Mouse (Mus musculus) heart, embryonic 10.5 days (tissue): ENCODE measurements around the gene Slc15a4. TPM values are rescaled to one million over a fixed set of nuclear protein-coding genes. Genes with fewer than 3 reads are reported as not detected.

Experiments used
- DNase-seq: peaks from one replicate; pipeline ENCODE4 v3.0.0-alpha.2; 2017; ENCODE audit warnings: low spot score
- H3K27ac ChIP-seq: fragments of 300-500 bp; sonication (generic); 2 replicates; pipeline ENCODE4 v1.5.1; 2016; ENCODE audit warnings: mild to moderate bottlenecking
- H3K27me3 ChIP-seq: fragments of 300-500 bp; sonication (generic); 2 replicates; pipeline ENCODE4 v1.6.1; 2016; ENCODE audit warnings: mild to moderate bottlenecking; ENCODE audit not compliant: poor library complexity, insufficient read depth, severe bottlenecking
- H3K36me3 ChIP-seq: fragments of 300-500 bp; sonication (generic); 2 replicates; pipeline ENCODE4 v1.6.1; 2016; ENCODE audit warnings: mild to moderate bottlenecking, moderate library complexity
- H3K4me1 ChIP-seq: fragments of 300-500 bp; sonication (generic); 2 replicates; pipeline ENCODE4 v1.6.1; 2016; ENCODE audit warnings: mild to moderate bottlenecking
- H3K4me3 ChIP-seq: fragments of 300-500 bp; sonication (generic); 2 replicates; pipeline ENCODE4 v1.5.1; 2016; ENCODE audit warnings: mild to moderate bottlenecking, moderate library complexity
- H3K9me3 ChIP-seq: fragments of 300-500 bp; sonication (generic); 2 replicates; pipeline ENCODE4 v1.6.1; 2016; ENCODE audit warnings: mild to moderate bottlenecking, moderate library complexity
- WGBS: fragments of 180-500 bp; shearing (Covaris S2); methylation state at CpG from one replicate; pipeline ENCODE4 v1.1.7; 2016; 5-methylcytosine and 5-hydroxymethylcytosine counted together
- polyA plus RNA-seq: library from polyadenylated mRNA; unstranded; fragments of >200 nt; fragmentation: Nextera tagmentation; extraction: Ambion mirVana; gene quantifications from 2 replicates; pipeline ENCODE4 v1.2.1, GENCODE M21; 2016

Gene Slc15a4
- polyA plus RNA-seq, 1 experiment from 2014 or later, result 22.6 TPM

DNA sequence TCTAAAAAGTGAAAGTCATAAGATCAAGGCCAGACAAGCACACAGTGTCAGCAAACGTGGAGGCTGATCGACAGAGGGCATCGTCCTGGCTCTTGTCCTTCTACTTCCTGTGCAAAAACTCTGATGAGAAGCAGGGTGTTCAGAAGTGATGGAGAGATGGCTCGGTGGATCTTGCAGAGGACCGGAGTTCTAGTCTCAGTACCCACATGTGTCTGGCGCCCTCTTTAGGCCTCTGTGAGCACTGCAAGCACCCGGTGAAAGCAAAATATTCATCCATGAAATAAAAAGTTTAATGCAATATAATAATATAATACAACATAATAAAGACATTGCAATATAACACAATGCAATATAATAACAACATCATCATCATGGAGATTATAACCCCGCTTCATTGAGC lies 55.3 kb downstream of the Slc15a4 start:
- DNase-seq, result no peak
- 0 out of 2 replicates have a peak, but pooled peaks cover 2% of the 10 kb centered on the region for H3K4me1 ChIP-seq
- H3K9me3 ChIP-seq, result no peaks in the 10 kb centered on the region
- WGBS, result 57% methylated on average over 8 of the region's 8 CpGs
- H3K4me3 ChIP-seq, result no peak overlapping the region
- no peak overlapping the region for H3K27ac ChIP-seq
- H3K27me3 ChIP-seq, result peaks cover 5% of the 10 kb centered on the region; the same call in 1 of the 2 replicates
- no peaks in the 10 kb centered on the region for H3K36me3 ChIP-seq

DNA sequence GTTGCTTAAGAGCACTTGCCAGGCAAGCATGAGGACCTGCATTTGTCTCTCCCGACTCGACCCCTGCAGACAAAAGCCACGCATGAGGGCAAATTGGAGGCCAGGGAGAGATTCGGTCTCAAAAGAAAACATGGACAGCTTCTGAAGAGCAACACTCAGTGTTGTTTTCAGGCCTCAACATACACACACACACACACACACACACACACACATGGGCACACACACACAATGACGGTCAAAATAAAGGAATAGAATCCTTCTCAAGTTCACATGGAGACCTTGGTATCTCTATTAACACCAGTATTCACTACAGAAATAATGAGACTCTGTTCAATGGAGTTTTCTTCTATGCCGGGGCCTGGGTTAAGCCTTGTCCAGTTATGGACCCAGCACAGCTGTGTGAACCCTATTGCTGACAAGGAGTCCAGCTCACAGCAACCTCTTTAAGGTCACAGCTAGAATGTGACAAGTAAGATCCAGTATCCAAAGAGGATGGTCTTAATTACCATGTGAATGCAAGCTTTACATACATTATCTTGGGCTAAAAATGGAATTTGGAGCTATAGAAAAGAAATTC lies 65.4 kb downstream of the Slc15a4 start:
- no peak for DNase-seq
- no peaks in the 10 kb centered on the region for H3K27me3 ChIP-seq
- H3K36me3 ChIP-seq, result peaks cover 6% of the 10 kb centered on the region; the same call in 1 of the 2 replicates
- H3K4me1 ChIP-seq, result no peaks in the 10 kb centered on the region
- WGBS, result 79% methylated on average over 6 of the region's 6 CpGs
- H3K9me3 ChIP-seq, result no peaks in the 10 kb centered on the region
- no peak overlapping the region for H3K27ac ChIP-seq
- no peak overlapping the region for H3K4me3 ChIP-seq

DNA sequence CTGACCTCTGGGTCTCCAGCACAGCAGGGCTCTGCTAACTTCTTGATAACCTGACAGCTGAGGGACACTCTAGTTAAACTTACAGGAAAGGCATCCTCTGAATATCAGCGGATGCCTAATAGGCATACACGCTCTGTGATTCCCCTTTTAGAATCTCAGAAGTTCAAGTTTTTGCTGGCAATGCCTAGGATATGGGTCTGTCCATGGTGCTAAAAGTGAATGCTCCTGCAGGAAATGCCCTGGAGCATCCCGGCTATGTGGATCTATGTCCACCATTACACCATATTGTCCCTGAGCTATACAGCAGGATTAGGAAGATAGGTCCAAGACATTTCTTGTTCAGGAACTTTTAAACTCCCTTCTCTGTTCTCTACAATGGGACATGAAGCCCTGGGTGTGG lies 71.6 kb downstream of the Slc15a4 start:
- H3K4me3 ChIP-seq, result no peak overlapping the region
- no peak for DNase-seq
- H3K9me3 ChIP-seq, result no peaks in the 10 kb centered on the region
- 0 out of 2 replicates have a peak, but pooled peaks cover 4% of the 10 kb centered on the region for H3K4me1 ChIP-seq
- no peaks in the 10 kb centered on the region for H3K27me3 ChIP-seq
- H3K27ac ChIP-seq, result no peak overlapping the region
- H3K36me3 ChIP-seq, result peaks cover 6% of the 10 kb centered on the region; the same call in 1 of the 2 replicates
- 70% methylated on average over 3 of the region's 3 CpGs for WGBS

DNA sequence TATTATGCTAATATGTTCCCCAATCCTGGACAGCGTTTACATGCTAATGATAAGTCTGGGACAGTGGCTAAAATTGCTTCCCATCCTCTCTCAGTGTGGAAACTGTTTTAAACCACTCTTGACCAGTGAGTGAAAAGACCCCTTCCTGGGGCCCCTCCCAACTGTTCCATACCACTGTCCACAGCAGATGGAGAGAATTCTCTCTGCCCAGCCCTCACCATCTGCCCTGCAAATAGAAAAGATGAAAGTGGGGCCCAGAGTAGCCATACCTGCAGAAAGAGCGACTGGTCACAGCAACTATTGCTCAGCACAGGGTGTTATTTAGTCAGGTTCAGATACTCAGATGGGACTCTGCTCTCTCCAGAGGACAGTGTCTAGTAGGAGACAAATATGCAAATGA lies 84.6 kb downstream of the Slc15a4 start:
- no peaks in the 10 kb centered on the region for H3K4me1 ChIP-seq
- H3K36me3 ChIP-seq, result no peaks in the 10 kb centered on the region
- H3K4me3 ChIP-seq, result no peak overlapping the region
- no peak overlapping the region for H3K27ac ChIP-seq
- H3K27me3 ChIP-seq, result no peaks in the 10 kb centered on the region
- WGBS, result 74% methylated on average over 2 of the region's 2 CpGs
- H3K9me3 ChIP-seq, result no peaks in the 10 kb centered on the region
- DNase-seq, result no peak

DNA sequence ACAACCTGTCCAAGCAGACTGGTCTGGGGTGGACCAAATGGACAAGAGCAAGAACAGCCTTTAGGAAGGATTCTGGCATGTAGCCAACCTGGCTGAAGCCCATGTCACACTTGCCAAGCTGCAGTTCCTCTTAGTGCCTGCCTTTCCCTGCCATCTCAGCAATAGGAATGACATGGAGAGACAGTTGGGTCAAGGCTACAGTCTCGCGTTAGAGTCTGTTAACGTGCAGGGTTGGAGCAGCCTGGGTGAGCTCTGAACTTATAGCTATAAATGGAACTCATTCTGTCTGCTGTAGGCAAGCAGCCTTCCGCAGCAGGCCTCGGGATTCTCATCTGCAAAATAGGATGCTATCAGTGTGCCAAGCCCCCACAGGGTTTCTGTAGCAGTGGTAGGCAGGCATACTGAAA lies 86.1 kb downstream of the Slc15a4 start:
- 83% methylated on average over 5 of the region's 5 CpGs for WGBS
- H3K4me1 ChIP-seq, result no peaks in the 10 kb centered on the region
- DNase-seq, result no peak

More for the DNA sequence above, 86.1 kb downstream of the Slc15a4 start:
- no peaks in the 10 kb centered on the region for H3K27me3 ChIP-seq
- no peaks in the 10 kb centered on the region for H3K36me3 ChIP-seq
- H3K27ac ChIP-seq, result no peak overlapping the region
- H3K9me3 ChIP-seq, result no peaks in the 10 kb centered on the region
- H3K4me3 ChIP-seq, result no peak overlapping the region

Other genes with a start within 250 kb of the Slc15a4 start
- 0.11 TPM in 1 of 2 replicates, not detected in the other for gene Glt1d1, start 635 bp downstream of the Slc15a4 start, polyA plus RNA-seq